ENCODE assay signal across 14 mouse cellular contexts in genomic region chr1:42351884-42352283, GRCm38 (mm10).
A peak's percentile ranks its signal among the peaks of the same experiment; 100 is the strongest.
DNase-seq lines count a peak whose midpoint lies in the region; ATAC-seq and TF ChIP-seq lines count a peak whose summit lies in the region.
"Had no signal": no experiment of that assay in that cellular context is flagged by ENCODE, and none has a peak within 500 bp of the region (broad histone marks: within the 10 kb centered on the region; RNA-seq: fewer than 3 reads in every experiment).

No protein-coding gene starts in this region.

- no peak for DNase-seq in limb, embryonic 10.5 days (ENCODE audit: low spot score)
- DNase-seq in forebrain, postnatal 0 days, result peak; percentile 55
- DNase-seq in layer of hippocampus, adult 9-10 months (ENCODE audit: low spot score), result peak; percentile 15
- DNase-seq in telencephalon, adult 2 months (ENCODE audit: low read depth, low spot score), result peak; percentile 6
- no peak for DNase-seq in midbrain, embryonic 14.5 days
- DNase-seq: cerebellum, adult 11-12 months; left cerebral cortex, postnatal 4 days; lung, postnatal 14 days had no signal

- TF ChIP-seq CTCF in forebrain, postnatal 0 days (IDR thresholded peaks at IDR 0.05; ENCODE audit: low read depth), result no peak

- ATAC-seq in limb, embryonic 13.5 days (ENCODE audit: low FRiP score, low read depth), result no peak
- peak; percentile 60; the same call in 1 of the 2 replicates for ATAC-seq in forebrain, postnatal 0 days
- no peak for ATAC-seq in erythroid progenitor cell, adult 5-6 weeks (replicated peaks; ENCODE audit: low FRiP score, poor library complexity, severe bottlenecking)
- no peak for ATAC-seq in midbrain, embryonic 14.5 days (ENCODE audit: low FRiP score, low TSS enrichment)

- 0 out of 2 replicates have a peak, but pooled peaks cover 2% of the 10 kb centered on the region for H3K27me3 ChIP-seq in limb, embryonic 13.5 days
- no peaks in the 10 kb centered on the region for H3K27me3 ChIP-seq in limb, embryonic 10.5 days (ENCODE audit: low read depth, poor library complexity, severe bottlenecking)
- H3K27me3 ChIP-seq in forebrain, postnatal 0 days (ENCODE audit: insufficient read depth, low read length), result no peaks in the 10 kb centered on the region
- no peaks in the 10 kb centered on the region for H3K27me3 ChIP-seq in midbrain, embryonic 14.5 days (ENCODE audit: control insufficient read depth, insufficient read depth, low read length)
- H3K27me3 ChIP-seq: heart, embryonic 15.5 days; liver, embryonic 15.5 days had no signal

- H3K4me1 ChIP-seq in limb, embryonic 13.5 days, result peaks cover 28% of the 10 kb centered on the region
- H3K4me1 ChIP-seq in limb, embryonic 10.5 days, result peaks cover 14% of the 10 kb centered on the region; the same call in 1 of the 2 replicates
- H3K4me1 ChIP-seq in forebrain, postnatal 0 days (ENCODE audit: insufficient read depth), result peaks cover 15% of the 10 kb centered on the region; the same call in 1 of the 2 replicates
- peaks cover 10% of the 10 kb centered on the region for H3K4me1 ChIP-seq in midbrain, embryonic 14.5 days (ENCODE audit: control insufficient read depth, insufficient read depth, low read length)
- H3K4me1 ChIP-seq: embryonic facial prominence, embryonic 10.5 days; heart, embryonic 15.5 days; liver, embryonic 15.5 days had no signal

- no peaks in the 10 kb centered on the region for H3K9me3 ChIP-seq in limb, embryonic 13.5 days
- H3K9me3 ChIP-seq in limb, embryonic 10.5 days (replicated peaks), result no peaks in the 10 kb centered on the region
- no peaks in the 10 kb centered on the region for H3K9me3 ChIP-seq in forebrain, postnatal 0 days (ENCODE audit: low read length)
- H3K9me3 ChIP-seq in midbrain, embryonic 14.5 days (ENCODE audit: control insufficient read depth, low read length), result no peaks in the 10 kb centered on the region
- H3K9me3 ChIP-seq: embryonic facial prominence, embryonic 10.5 days; heart, embryonic 15.5 days; liver, embryonic 15.5 days had no signal

- peak overlapping the region; percentile 34 for H3K4me2 ChIP-seq in limb, embryonic 13.5 days (replicated peaks)
- peak overlapping the region; percentile 41 for H3K4me2 ChIP-seq in forebrain, postnatal 0 days (ENCODE audit: low read depth)
- H3K4me2 ChIP-seq in midbrain, embryonic 14.5 days (ENCODE audit: low read length), result no peak overlapping the region
- H3K4me2 ChIP-seq: heart, embryonic 15.5 days; liver, embryonic 15.5 days; midbrain, embryonic 11.5 days had no signal

- 50% methylated on average over 4 of the region's 4 CpGs for WGBS in limb, embryonic 13.5 days
- WGBS in limb, embryonic 10.5 days, result 86% methylated on average over 4 of the region's 4 CpGs
- WGBS in forebrain, postnatal 0 days, result 34% methylated on average over 4 of the region's 4 CpGs
- 46% methylated on average over 4 of the region's 4 CpGs for WGBS in midbrain, embryonic 14.5 days

- no peak overlapping the region for H3K9ac ChIP-seq in limb, embryonic 13.5 days
- H3K9ac ChIP-seq in forebrain, postnatal 0 days, result no peak overlapping the region
- no peak overlapping the region for H3K9ac ChIP-seq in midbrain, embryonic 14.5 days (replicated peaks; ENCODE audit: low read length)
- H3K9ac ChIP-seq: heart, embryonic 15.5 days; liver, embryonic 15.5 days had no signal

- H3K36me3 ChIP-seq in limb, embryonic 13.5 days, result no peaks in the 10 kb centered on the region
- H3K36me3 ChIP-seq in limb, embryonic 10.5 days, result no peaks in the 10 kb centered on the region
- no peaks in the 10 kb centered on the region for H3K36me3 ChIP-seq in forebrain, postnatal 0 days (ENCODE audit: insufficient read depth)
- no peaks in the 10 kb centered on the region for H3K36me3 ChIP-seq in midbrain, embryonic 14.5 days (ENCODE audit: control insufficient read depth, insufficient read depth, low read length)
- H3K36me3 ChIP-seq: embryonic facial prominence, embryonic 10.5 days; heart, embryonic 15.5 days; liver, embryonic 15.5 days had no signal

- H3K27ac ChIP-seq in limb, embryonic 13.5 days, result peak overlapping the region; percentile 63; the same call in 1 of the 2 replicates
- no peak overlapping the region for H3K27ac ChIP-seq in limb, embryonic 10.5 days
- no peak overlapping the region for H3K27ac ChIP-seq in forebrain, postnatal 0 days (ENCODE audit: low read depth, low read length)
- no peak overlapping the region for H3K27ac ChIP-seq in midbrain, embryonic 14.5 days (replicated peaks; ENCODE audit: low read depth, low read length)
- H3K27ac ChIP-seq: embryonic facial prominence, embryonic 10.5 days; heart, embryonic 15.5 days; liver, embryonic 15.5 days had no signal

- no peak overlapping the region for H3K4me3 ChIP-seq in limb, embryonic 13.5 days
- H3K4me3 ChIP-seq in limb, embryonic 10.5 days, result no peak overlapping the region
- H3K4me3 ChIP-seq in forebrain, postnatal 0 days (ENCODE audit: low read depth, low read length), result no peak overlapping the region
- no peak overlapping the region for H3K4me3 ChIP-seq in midbrain, embryonic 14.5 days (replicated peaks; ENCODE audit: low read depth, low read length)
- H3K4me3 ChIP-seq: embryonic facial prominence, embryonic 10.5 days; heart, embryonic 15.5 days; liver, embryonic 15.5 days had no signal

Comparison
In these comparisons a context has a peak if more than half of its experiments do, and no peak if none do; other contexts are left out.
1. DNase-seq: peak in forebrain, postnatal 0 days (single experiment), layer of hippocampus, adult 9-10 months (single experiment) and telencephalon, adult 2 months (single experiment); none in limb, embryonic 10.5 days (single experiment) and midbrain, embryonic 14.5 days (single experiment).